Mouse (Mus musculus) thymus, postnatal 25 days (tissue): Measurements from ENCODE around the gene Tmem156.

ENCODE experiments used
- DNase-seq: peaks from one replicate; pipeline ENCODE4 v3.0.0; 2022

Tmem156 gene

DNA sequence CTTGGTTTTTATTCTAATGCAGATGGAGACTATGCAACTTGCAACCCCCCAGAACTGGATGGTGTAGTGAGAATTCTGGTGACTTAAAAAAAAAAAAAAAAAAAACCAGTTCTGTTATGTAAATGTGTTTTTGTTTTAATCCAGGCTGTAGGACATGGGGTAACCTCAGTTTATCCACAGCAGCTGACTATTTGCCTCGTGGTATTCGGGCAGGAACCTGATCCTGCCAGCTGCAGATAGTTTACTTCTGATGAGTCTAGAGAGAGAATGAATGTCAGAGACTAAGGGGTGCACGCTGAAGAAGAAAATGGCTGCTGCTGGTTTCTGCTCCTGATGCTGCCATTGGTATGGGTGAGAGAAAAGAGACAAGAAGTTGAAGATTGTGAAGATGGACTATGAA lies 4.2 kb upstream of the Tmem156 start:
- no peak for DNase-seq

DNA sequence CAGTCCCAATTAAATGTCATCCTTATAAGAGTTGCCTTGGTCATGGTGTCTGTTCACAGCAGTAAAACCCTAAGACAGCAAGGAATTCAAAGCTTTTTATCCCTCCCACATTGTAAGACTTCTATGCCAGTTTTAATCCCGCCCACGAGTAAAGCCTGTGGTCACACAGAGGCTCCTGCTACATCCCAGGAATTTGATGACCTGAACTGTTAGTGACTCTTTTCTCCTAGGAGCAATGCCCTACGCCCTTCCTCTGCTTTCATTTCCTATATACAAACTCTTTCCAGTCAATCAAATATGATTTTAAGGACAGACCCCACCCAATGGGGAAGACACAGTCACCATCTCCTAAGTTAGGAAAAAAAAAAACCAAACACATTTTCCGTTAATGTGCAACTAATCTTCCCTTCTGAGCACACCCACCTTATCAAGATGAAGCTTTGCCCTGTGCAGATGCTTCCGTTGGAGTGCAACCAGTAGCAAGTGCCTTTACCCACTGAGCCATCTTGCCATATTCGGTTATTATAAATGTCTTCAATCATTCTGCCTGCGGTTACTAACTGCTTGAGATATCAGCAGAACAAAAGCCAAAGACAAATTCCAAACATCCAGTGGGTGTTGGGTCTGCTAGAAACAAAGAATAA lies 3.1 kb upstream of the Tmem156 start:
- DNase-seq, result no peak

DNA sequence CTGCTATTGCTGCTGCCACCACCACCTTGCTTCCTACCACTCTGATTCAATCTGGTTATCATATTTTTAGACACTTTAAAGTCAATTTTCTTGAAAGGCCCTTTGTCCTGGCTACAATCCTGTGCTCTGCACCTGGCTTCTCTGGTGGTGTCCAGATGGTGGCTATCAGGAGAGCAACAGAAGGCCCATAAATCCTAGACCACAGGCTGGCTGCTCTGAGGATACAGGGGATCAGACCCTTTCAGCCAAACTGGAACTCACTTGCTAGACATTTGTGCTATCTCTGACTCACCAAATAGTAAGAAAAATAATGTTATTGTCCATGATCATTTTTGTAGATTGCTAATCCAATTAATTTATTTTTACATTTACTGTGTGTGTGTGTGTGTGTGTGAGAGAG lies 1.8 kb upstream of the Tmem156 start:
- no peak for DNase-seq

DNA sequence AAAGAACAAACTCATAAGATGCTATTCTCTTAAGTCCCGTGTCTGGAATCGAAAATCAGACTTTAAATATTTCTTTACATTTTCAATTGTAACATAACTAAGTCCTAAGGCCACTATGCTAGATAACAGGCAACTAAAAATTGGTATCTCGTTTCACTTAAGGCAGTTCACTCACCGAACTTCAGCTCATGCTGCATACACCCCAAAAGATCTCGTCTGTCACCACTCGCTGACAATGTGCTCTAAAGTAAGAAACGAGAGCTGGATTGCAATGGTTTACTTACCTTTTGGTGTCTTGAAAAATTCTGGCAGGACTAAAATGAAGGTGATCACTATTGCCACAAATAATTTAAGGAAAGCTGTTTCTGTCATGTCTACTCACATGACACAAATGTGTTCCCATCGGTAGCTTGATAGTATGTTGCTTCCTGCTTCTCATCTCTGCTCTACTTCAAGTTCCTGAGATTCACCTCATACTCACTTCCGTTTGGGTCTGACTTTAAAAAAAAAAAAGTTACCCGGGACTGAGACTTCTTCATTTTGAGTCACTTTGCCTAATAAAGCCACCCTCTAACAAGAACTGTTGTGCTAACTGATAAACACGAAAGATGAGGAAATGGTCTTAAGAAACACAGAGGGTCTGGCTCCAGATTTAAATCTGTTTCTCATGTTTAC lies 611 bp downstream of the Tmem156 start:
- DNase-seq, result peak; percentile 31

DNA sequence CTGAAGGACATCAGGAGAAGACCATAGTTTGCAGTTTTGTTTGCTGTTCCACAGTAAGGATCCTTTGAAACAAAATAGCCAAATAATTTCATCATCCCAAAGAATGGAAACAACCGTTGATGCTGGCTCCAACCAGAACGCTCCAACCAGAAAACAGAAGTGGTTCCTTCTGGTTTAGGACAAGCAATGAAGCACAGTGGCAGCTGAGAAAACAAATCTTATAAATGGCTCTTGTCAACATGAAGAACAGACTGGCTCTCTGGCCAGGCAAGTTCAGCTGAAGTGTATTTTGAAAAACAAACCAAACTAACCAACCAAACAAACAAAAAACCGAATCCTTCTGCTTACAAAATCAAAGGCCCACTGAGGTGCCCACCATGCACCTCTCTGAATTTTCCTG lies 2.2 kb downstream of the Tmem156 start:
- DNase-seq, result no peak

DNA sequence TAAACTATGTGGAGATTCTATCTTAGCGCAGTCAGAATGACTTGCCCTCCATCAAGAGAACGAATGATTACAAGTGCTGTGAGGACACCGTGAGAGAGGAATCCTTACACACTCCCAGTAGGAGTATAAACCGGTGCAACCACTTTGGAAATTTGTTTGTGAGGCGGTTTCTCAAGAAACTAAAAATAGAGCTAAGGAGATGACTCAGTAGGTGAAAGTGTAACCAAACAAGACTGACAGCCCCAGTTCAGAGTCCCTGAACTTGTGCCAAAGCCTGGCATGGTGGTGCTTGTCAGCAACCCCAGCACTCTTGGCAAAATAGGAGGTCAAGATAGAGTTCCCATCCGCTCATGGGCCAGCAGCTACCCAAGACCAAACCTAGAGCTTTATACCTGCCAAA lies 5.4 kb downstream of the Tmem156 start:
- DNase-seq, result no peak

DNA sequence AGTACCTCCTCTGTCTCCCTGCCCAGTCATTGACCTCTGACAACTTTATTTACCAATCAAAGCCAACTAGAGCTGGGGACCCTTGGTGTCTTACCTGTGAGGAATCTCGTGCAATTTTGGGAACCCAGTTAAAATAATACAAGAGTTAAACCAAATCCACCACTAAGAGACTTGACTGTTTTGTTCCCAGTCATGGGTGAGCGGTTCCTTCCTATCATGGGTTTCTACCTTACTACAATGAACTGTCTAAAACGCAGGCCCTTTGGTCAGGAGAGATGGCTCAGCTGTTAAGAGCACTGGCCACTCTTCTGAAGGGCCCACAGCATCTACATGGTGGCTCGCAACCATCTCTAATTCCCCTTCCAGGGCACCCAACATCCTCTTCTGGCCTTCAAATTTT lies 10.1 kb downstream of the Tmem156 start:
- DNase-seq, result no peak

DNA sequence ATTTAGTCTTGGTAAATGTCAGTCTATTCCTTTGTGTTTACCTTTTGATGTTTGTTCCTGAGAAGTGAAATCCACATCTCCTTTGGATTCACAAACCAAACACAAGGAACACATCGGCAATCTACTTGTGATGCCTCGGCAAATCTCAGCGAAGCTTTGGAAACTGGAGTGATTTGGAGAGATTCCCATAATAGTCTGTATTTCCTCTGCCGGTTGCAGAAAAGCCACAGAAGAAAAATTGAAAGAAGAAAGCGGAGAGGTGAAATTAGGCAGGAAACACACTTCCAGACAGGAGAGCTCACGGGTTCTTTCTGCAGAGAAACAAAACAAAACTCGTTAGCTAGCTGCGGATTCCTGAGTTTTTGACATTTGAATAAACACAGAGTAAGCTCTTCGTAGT lies 12.1 kb downstream of the Tmem156 start:
- DNase-seq, result no peak

DNA sequence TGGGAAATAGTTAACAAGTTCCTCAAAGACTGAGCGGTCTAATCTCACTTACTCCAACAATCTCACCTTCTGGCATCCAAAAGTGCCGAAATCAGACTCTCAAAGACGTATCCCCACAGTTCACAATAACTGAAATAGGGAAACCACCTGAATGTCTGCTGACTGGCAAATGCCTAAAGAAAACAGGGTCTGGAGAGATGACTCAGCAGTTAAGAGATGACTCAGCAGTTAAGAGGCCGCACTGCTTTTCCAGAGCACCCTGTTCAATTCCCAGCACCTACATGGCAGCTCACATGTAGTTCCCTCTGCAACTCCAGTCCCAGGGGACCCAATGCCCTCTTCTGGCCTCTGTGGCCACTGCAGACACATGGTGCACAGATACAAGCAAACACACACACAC lies 13.9 kb downstream of the Tmem156 start:
- no peak for DNase-seq

DNA sequence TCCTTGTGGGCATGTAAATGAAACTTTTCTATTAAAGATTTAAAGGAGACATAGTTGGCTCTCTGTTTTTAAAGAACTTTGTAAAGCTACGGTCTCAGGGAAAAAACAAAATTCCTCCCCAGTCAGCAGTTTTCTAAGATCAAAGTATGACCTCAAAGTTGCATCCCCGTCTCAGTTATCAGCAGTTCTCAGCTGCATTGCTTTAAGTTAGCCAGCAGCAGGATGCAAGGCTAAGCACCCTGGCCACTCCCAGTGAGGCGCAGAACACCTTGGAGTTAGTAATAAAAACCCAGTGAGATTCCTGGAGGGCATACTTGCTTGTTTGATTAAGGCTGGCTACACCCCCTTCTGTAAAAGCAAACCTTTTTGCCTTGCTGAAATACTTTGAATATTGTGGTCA lies 15.2 kb downstream of the Tmem156 start:
- DNase-seq, result no peak

DNA sequence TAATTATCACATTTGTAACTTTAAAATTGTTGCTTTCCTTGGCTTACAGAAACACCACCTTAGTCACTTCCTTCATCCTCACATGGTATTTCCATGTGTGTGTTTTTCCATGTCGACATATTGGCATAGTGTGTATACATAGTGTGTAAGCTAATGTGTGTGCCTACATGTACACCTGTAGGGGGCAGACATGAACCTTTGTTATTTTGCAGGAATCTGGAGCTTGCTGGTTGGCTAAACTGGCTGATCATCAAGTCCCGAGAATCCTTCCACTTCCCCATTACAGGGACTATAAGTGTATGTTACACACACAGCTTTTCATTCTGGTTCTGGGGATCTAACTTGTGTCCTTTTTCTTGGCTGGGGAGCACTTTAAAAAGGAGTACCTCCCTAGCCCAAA lies 15.8 kb downstream of the Tmem156 start:
- DNase-seq, result no peak

DNA sequence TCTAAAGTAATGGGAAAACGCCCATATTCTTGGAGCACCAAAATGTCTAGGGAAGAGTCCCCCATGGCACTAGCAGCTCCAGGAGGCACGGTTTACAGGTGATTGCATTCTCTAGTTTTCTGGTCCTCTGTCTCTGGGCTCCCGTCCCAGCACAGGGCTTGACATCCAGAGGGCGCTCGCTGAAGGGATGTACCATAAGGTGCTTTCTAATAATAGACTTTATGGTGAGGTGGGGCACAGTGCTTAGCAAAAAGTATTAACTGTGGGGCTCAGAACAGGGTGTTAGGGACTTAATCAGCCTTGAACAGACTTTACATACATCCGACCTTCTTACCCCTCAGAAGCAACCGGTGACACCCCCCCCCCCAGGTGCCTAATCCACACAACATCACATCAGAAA lies 17.2 kb downstream of the Tmem156 start:
- no peak for DNase-seq

DNA sequence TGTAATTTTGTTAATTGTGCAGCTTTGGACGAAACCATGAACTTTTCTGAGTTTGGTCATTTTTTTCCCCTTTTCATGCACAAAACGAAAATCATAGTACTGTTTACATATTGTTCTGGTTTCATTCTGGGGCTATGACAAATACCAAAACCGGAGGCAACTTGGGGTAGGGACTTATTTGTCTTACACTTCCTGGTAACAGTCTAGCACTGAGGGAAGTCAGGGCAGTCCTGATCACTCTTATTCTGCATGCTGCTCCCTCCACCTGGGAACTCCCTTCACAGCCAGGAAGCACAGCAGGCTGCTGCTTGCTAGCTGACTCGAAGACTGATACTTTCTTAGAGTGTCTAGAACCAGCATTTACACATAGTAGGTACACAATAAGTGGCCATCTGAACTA lies 18.7 kb downstream of the Tmem156 start:
- no peak for DNase-seq

DNA sequence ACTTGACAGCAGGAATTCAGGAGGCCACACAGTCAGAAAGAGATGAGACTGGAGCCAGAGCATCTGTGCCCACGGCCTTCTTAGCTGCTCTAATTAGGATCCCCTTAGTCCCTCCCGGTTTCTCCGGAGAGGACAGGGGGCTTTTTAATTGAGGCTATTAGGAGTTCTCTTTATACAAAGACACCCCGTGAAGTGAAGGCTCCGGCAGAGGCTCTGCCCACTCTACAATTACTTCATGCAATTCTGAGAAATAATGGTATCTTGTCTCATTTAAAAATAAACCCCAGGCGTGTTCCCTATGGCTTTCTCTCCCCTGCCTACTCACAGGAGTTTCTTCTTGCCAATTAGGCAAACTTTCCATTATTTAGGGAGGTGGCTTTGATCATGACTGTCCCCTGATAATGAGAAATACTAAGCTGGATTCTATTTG lies 20.2 kb downstream of the Tmem156 start:
- no peak for DNase-seq

DNA sequence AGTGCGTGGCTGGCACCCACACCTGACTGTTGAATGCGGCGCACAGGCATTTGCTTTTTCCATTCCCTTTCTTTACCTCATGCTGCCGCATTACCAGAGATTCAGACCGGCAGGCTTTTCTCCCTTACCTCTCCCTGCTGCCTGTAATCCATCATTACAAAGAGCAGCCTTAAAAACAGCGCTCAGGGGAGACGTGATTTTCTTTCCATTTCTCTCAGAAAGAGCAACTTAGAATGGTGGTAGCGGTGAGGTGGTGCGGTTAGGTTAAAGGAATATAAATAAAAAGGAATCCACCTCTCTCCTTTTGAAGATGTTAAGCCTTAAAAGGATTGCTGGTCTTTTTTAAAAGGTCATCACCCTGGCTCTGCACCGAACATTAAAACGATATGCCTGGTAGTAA lies 22.1 kb downstream of the Tmem156 start:
- DNase-seq, result no peak

DNA sequence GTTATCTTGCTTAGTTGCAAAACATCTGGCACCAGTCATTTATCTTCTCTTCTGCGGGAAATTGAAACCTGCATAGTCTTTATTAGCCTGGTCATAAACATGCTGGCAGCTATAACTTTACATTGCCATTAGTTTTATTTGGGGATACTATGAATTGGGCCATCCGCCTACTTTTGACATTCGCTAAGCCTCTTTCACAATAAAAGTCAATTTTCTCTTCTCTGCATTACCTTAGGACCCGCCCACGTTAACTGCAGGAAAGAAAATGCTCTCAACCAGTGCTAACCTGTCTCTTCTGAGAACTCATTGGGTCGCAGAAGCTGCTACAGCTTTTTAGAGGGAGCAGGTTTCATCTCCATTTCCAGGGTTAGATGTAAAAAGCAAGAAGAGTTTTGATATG lies 23.8 kb downstream of the Tmem156 start:
- DNase-seq, result no peak

DNA sequence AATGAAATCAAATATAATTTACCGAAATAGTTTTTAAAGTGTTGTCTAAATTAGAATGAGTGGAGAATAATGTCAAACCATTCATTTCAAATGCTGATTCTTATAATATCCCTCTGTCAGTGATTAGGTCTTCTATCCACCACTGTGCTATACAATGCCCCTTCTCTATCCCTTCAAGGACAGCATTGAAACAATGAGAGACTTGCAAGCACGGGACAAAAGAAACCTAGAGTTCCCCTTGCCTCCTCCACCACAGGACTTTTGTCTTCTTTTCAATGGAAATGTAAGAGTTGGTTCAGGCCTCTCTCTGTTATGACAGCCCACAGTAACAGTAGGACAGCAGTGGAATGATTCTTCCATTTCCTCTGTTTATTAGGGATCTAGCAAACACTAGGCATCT lies 28.7 kb downstream of the Tmem156 start:
- DNase-seq, result no peak

DNA sequence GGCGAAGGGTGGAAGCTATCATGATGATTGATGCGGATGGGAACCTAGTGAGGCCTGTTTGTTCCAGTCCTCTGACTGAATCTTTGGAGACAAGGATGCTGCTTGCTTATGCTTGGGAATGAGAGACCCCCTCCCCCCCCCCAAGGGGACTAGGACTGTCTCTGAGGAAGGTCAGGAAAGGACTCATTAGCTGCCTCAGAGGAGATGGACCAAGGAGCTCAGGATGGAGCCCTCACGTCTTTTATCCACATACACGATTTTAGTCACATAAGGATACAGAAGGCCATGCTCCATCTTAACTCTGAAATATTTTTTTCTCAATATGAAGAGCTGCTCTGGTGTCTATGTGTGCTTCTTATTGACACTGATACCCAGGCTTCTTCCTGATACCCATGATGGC lies 29.7 kb downstream of the Tmem156 start:
- no peak for DNase-seq

DNA sequence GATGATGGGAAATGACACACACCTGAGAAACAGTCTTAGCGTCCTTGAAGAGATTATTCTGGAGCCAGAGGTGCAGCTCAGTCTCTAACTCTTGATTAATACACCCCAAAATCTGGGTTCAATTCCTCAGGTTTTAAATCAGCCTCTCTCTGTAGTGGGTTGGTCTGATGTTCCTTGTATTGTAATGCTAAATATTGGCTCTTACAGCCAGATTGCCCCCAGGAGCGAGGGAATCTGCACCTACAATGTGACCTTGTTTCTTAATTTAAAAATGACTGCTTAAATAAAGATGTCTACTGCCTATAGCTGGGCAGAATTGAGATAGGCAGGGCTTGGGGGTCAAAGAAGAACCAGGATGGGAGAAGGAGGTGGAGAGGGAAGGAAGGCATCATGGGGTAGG lies 32.1 kb downstream of the Tmem156 start:
- no peak for DNase-seq

DNA sequence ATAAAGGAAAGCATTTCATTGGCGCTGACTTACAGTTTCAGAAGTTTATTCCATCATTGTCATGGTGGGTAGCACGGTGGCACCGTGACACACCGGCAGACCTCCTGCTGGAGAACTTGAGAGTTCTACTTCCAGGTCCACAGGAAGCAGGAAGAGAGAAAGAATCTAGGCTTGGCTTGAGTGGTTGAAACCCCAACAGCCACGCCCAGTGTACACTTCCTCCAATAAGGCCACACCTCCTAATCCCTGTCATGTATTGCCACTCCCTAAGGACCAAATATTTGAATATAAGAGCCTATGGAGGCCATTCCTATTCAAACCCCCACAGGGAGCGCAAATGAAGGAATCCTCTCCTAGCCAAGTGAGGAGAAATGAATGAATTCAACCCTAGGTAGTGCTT lies 34.3 kb downstream of the Tmem156 start:
- no peak for DNase-seq

DNA sequence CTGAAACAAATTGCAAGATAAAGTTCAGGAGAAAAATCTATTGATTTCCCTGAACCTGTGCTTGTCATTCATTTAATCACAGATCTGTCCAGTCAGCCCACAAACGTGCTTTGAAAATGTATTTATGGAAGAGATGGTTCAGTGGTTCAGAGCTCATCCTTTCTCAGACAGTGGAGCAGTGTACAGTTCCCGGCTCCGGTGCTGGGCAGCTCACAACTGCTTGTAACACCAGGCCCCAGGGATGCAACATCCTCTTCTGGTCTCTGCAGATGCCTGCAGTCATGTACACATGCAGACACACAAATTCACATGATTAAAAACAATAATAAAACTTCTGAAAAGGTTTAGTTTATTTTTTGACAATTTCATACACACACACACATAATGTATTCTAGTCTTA lies 40.4 kb downstream of the Tmem156 start:
- DNase-seq, result no peak

DNA sequence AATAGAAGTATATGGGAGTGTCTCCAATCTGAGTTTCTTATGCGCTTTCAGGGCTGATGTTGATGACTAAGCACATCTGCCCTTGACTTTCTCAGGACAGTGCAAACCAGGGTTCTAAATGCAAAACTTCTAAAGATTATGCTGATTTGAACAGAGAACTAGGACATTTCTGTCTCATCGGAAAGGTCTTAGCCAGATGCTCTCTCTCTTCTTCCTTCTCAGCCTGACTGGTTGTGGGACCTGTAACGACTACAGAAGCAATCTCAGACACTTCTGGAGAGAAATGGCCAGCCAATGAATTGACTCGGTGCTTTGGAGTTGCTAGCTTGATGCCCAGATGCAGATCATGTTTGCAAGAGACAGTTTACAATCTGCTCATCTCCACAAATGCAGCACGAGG lies 42.1 kb downstream of the Tmem156 start:
- DNase-seq, result no peak

DNA sequence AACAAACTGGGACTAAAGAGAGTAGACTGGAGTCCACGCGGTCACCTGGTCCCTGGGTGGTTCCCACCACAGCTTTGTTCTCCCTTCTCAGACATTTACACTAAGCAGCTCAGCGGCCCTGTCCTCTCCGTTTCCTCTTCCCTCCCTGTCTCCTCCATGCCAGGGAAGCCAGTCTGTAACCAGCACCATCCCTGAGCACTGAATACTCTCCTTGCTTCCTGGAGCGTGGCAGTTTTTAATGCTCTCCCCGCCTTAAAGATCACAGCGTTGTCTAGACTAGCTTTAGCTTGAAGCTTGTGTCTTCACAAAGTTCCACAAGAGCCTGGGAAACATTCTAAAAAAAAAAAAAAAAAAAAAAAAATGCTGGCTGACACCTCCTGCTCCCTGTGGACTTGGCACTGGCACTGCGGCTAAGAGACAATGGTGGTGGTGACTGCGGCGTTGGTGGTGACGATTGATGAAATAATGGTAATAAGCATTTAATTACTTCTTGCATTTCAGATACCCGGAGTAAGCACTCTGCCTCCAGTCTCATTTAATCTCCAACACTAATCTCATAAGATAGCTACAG lies 44.6 kb downstream of the Tmem156 start:
- no peak for DNase-seq

DNA sequence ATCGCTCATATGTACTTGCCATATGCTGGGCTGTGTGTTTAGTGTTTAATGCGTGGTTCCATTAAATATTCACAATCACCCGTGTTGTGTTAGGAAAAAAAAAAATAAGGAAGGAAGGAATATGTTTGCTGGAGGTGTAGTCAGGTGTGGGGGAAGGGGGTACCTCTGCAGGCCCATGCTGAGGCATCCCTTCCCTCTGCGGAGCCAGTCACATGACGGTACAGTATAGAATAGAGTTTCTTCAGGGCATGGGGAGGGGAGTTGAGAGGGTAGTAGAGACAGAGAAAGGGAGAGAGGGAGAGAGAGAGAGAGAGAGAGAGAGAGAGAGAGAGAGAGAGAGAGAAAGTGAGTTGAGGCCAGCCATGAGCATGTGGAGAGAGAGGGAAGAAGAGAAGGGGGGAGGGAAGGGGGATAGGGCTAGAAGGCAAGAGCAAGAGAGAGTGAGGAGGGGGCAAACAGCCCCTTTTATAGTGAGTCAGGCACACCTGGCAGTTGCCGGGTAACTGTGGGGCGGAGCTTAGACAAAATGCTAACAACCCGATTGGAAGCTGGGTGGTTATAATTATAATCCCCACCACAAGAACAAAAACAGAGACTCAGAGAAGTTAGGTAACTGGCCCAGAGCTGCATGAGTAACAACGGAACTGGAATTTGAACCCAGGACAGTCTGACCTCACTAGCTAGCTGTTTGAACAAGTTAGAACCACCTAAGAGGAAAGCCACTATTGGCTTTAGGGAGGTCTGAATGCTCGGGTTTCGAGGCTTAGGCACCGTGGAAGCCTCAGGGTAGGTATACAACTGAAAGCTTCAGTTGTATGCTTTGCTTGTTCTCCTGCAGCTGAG lies 45.3 kb downstream of the Tmem156 start:
- DNase-seq, result no peak
